Mouse (Mus musculus) lung, adult 18-20 months (tissue): Measurements from ENCODE around the gene Col4a4.
A peak's percentile ranks its signal among the peaks of the same experiment; 100 is the strongest.

Experiments
- DNase-seq, 2 experiments: peaks; one replicate each; pipeline ENCODE4 v3.0.0; 2022; ENCODE audit warnings: mixed read lengths in 2 of 2

The Col4a4 gene

DNA sequence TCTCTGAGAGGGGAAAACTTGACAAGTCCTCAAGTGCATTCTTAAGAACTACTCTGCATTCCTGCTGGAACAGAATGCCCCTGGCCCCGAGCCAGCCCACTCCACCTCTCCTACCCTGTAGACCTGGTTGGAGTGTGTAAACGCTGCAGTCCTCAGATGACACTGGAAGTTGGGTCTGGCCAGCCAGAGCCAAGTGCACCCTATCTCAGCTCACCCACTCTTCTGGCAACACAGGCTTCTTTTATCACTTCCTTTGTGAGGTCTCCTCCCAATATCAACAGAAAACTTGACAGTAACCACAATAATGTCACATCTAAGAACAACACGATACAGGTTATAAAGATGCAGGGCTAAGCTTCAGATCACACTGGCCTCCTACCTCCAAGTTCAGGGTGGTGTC lies 8.7 kb downstream of the Col4a4 start:
- DNase-seq: peak; percentile 92 to 93

DNA sequence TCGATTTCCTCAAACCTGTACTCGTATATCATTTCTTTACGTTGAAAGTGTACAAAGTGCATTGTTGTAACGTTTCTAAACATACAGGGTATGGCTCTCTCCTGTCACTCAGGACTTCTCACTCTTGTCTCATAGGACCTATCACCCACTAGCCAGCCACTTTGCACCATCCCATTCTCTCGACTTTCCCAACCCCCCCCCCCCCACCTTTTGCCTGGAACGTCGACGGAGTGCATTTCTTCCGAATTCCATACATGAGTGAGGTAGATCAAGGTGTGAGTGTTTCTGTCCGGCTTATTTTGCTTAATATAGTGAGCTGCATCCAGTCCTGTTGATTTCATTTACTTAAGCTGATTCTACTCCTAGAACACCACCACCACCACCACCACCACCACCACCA lies 9.3 kb downstream of the Col4a4 start:
- no peak for DNase-seq

DNA sequence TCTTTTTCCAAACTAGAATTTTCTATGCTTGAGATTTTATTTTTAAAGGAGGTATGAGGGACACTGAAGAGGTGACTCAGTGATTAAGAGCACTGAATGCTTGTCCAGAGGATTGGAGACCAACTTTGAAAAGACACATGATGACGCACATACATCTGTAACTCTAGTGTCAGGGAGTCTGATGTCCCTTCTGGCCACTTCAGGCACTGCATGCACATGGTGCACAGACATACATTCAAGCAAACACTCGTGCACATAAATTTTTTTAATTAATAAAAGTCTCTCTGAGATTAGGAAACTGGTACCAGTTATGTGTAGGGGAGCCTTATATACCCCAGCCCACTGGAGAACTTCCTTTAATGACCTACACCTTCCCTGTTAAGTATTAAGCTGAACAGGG lies 10.5 kb downstream of the Col4a4 start:
- no peak for DNase-seq

DNA sequence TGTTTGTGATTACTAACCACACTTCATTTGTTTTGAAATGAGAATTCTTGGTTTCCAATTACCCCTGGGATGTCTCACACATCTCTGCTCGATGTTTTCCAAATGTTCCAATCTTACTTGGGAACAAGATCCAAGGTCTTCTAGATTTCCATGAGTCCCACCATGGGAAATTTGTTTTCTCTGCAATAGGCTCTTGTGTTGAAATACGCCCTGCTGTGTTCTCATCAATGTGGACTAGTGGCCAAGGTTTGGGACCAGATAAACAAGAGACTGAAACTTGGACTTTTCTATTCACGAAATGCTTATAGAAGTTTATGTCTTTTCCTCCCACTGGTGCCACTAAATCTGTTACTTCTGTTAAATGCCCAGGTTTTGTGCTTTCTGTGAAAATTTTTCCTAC lies 11.0 kb downstream of the Col4a4 start:
- no peak for DNase-seq

DNA sequence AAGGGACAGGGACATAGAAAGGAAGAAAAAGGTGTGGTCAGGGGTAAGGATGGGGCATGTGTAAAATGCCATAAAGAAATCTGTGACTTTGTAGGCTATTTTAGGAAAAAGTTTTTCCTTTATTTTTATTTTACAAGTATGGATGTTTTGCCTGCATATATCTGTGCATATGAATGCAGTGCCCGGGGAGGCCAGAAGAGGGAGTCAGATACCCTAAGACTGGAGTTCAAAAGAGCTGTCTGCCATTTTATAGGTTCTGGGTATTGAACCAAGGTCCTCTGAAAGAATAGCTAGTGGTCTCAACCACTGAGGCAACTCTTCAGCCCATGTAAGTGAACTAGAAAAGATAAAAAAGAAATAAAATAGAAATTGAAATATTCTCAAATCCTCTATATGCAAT lies 14.9 kb downstream of the Col4a4 start:
- DNase-seq: peak in 1 of 2 experiments; percentile 25

DNA sequence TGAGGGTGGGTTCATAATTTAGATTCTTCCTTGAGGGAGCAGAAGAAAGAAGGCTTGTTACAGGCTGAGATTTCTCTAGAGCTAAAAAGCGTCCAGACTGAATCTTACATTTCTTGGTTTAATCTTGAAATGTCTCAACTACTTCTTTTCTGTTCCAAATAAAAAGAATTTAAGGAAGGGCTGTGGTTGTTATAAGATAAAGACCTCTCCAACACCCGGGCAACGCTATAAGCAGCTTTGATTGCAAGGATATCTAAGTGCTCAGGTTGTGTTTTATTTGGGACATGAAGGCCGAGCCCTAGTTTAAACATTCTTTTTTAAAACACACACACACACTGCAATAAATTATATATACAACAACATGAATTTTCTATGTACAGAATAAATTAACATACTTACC lies 17.2 kb downstream of the Col4a4 start:
- DNase-seq: no peak

DNA sequence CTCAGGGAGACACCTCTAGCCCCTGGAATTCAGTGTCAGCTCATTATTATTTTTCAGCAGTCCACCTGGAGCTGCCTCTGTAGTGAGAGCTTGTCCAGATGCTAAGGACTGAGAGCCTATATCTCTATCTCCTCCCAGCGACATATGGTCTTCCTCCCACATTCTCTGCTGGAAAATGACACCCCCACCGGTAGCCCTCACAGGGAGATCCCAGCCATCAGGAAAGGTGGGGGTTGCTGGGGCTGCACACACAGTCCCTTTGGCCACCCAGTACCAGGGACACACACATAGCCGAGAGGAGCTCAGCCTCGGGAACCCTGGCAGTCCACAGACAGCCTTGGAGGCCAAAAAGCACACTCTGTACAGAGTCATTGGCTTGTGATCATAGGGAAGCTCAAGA lies 26.4 kb downstream of the Col4a4 start:
- no peak for DNase-seq

DNA sequence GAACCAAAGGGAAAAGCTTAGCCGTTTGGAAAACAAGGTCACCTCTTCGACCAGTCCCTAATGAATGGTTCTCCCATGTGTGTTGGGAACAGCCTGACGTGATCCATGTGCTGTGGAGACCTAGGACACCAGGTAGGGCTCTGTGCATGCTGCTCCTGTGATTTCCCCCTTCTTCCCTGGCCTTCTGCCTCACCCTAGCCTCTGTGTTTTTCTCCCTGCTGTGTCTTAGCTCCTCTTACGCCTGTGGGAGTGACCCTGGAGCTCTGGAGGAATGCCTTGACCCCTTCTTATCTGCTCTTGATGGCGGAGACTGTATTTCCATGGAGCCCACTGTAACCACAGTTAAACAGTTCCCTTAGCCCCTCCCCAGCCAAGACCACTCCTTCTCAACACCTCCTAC lies 31.8 kb downstream of the Col4a4 start:
- no peak for DNase-seq

DNA sequence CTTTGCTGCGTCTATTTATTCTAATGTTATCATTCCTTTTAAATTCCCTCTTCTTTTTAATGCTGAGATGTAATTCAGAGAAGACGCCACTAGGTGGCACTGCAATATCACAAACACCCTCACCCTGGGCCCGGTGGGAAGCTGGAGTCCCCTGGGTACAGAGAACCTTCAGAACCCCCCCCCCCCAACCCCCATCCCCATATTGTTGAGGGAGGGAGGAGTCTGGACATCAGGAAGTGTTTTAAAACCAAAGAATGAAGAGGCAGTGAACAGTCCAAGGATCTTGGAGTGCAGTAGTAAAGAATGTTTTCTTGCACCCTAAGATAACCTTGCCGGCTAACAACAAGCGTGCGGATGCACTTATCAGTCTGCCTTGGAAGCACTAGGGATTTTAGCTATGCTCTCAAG lies 32.2 kb downstream of the Col4a4 start:
- DNase-seq: no peak

DNA sequence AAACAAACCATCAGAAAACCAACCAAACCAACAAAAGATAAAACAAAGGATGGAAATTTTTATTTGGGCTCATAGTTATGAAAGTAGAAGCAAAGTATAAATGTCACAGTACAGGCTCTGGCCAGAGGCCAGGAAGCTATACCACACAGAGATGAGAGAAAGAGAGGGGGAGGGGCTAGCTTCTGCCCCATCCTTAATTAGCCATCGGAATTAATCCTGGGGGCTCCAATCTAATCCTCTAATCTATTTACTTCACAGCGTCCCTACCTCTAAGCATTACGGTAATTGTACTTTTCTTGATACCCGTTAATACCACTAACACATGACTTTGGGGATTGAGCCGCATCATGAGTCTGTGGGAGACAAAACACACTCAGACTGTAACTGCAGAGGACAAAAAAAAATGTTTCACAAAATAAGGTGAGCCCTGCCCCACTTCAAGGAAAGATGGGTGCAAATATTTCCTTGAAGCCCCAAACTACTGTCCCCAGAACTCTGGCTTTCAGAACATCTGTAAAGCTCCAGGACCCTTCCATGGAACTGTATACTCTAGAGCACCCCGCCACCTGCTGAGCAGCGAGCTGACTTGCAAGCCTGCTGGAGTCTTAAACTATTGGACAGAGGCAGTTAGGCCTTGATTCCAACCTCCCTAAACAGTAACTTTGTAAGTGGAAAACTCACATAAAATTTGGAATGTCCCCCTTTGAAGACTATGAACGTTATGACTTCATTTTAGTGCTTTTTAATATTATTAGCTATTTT lies 41.3 kb downstream of the Col4a4 start:
- DNase-seq: no peak

DNA sequence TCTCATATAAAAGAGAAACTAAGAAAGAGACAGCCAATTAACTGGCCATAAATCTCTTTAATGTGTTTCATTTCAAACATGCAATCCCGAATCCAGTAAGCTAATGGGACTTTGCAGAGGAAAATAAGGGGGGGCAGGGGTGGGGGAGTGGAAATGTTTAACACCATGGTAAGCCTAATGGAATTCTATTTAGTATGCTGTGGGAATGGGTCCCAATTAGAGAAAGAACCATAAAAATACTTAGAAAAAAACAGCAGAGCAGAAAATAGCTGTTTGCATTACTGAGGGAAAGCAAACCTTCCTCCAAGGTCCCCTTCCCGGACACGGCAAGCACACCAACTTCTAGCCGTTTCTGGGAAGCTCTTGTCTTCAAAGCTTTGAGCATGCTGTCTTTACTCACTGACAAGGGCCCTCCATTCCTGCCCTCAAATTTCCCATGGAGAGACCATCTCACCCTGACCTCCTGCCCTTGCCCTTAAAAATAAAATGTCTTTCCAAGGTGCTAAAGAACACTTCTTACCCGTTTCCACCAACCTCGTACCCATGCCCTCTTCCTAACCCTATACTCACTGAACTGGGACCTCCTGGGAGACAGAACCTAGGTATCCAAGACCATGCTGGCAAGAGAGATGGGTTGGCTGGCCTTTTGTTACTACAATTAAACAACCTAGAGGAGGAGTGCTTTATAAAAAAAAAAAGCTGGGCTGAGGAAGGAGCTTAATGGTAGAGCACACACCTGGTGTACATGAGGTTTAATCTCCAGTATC lies 42.0 kb downstream of the Col4a4 start:
- no peak for DNase-seq

DNA sequence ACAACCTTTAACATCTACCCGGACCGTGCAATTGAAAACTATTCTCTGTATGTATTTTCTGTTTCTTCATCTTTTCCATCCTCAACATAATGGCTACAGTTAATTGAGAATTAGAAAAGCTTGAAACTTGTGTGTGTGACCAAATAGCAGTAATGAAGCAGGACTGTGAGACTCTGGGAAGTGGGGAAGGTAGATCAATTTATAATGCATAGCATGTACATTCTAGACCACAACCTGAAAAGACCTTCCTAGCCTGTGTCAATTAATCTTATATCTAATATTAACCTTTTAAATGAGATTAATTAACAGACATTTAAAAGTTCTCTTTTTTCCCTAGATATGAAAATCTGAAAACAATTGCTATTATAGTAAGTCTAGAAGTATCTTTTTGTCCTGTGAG lies 42.7 kb downstream of the Col4a4 start:
- no peak for DNase-seq

DNA sequence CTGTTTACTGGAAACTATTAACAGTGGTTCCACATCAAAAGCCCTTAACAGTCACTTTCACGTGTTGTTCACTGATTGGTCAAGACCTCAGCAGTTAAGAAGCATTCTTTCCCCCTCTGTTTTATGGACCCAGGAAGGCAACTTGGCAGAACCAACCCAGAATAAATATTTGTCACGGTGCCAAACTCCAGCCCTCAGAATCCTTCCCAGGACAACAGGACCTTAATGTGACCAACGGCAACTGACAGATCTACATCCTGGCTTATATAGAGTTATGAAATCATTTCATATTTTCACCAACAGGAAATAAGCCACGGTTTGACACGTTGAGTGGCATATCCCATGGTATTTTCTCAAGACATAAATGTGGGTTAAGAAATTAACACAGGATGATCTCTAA lies 46.6 kb downstream of the Col4a4 start:
- no peak for DNase-seq

DNA sequence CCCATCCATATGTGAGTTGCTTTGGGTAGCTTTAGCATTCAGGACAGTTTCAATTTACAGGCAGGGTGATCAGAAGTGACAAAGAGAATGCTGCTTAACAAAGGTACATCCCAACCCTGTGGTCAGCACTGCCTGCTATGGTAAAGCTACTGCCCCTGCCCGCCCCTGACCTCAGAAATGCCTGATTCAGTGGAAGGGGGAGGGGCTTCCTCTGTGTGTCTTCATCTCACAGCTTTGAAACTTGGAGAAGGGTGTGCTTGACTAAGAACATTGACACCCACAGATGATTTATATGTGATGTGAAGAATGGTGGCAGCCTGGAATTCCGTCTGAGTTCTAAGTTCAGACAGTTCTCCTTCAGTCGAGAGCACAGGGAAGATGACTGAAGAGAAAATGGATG lies 48.8 kb downstream of the Col4a4 start:
- DNase-seq: no peak

DNA sequence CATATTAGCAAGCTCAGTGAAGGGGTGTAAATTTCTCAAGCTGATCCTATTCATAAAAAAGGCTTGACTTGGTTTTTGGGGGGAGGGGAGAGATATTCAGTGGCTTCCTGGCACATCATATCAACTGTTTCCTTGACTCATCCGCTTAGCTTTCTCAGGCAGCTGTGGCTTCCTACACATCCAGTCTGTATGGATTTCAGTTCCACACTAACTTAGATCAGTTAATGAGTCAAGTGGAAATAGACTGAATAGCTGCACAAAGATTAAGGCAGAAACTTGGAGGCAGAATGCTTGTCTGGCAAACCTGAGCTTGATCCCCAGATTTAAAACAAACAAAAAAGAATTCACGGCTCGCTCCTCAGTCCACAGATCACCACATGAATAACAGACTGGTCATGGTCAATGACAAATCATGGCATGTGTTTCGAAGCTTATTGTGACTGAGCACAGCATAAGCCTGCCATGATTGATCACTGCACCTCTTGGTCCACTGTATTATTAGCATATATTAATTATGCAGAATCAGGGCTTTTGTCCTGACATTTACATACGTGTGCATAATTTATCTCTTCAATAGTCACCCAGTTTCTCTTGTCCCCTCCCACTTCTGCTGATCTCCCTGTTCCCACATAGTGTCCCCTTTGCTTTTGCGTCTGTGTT lies 50.0 kb downstream of the Col4a4 start:
- DNase-seq: no peak

DNA sequence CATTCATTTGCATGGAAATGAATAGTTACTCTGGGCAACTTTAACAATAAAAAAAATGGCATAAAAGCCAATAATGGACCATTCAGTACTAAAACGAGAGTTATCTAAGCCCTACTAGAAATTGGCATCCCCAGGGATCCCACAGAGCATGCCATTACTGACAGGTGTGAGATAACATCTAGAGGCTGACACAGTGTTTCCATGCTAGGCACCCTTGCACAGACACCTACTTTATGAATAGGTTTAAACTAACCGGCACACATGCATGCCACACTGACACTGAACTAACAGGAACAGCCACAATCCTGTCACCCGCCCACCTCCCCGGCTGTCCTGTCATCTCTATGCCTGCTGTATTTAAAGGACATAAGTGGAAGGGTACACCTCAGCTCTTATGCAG lies 58.7 kb downstream of the Col4a4 start:
- no peak for DNase-seq

DNA sequence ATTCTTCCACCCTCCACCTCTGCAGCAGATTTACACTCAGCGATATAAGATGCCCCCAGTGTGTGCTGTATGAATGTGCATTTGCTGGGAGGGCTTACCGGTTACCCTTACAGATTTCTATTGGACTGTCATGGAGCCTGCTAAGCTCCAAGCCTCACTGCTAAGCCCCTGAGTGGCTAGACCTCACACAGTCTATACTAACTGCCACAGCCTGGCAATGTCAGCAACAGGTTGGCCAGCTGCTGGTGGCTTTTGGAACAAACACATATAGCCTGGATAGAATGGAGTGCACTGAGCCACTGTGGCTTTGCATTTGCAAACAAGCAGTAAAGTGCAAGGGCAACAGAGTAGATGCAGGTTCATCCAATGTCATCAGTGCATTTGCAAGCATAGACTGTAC lies 94.7 kb downstream of the Col4a4 start:
- no peak for DNase-seq

DNA sequence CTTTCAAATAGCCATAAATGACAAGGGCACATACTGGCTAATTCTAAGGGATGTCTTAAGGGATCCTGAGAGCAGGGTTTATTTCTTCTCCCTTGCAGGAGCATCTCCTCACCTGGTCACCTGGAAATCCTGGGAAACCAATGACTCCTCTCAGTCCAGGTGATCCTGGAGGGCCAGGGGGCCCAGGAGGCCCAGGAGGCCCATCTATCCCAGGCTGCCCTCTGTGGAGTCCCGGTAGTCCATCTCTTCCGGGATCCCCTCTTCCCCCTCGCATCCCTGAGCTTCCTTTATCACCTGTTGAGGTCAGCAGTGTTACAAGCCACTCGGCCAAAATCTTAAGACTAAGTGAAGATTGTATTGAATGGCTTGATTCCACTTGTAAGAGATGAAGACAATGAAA lies 100.3 kb downstream of the Col4a4 start:
- no peak for DNase-seq

DNA sequence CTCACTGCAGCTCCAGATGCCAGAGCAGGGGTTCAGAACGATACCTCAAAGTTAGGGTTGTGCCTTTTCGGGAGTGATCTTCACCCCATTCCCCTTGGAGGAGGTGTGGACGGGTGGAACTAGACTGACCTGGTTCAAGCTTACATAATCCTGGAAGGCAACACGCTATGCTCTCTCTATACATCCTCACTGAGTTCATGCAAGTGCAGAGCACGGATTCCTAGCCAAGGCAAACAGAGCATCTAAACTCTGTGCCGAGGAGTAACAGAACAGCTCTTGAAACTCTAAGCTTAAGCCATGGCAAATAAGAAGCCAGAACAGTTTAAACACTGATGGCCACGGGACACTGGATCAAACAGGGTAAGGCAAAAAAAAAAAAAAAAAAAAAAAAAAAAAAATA lies 104.3 kb downstream of the Col4a4 start:
- DNase-seq: peak in 1 of 2 experiments; percentile 2

DNA sequence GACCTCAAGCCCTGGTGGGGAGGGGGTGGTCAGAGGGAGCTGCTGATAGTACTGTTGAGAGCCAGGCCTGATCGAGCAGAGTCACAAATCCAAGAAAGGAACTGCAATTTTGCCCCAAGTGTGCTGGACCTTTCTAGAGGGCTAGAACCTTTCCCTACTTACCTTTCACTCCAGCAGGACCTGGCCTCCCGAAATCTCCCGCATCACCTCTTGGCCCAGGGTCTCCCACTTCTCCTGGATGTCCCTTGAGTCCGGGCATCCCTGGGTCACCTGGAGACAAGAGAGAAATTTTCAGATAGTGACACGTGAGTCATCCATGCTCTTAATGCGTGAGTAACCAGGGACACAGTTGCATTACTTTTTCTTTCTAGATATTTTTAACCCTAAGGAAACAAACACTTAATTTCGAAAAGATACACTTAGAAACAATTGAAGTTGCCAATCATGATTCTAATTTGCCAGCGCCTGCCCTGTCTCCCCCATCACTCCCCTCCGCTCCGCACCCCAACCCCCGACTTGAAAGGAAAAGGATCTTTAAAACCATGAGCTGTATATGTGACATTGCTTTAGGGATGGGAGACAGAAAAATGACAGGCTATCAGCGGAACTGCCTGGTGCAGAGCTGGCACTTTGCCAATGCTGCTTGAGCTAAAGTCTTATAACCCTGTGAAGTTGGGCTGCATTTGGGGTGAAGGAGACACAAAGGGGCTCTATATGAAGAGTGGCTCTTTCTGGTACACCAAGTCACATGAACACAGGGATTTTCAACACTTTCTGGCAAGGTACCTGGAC lies 106.8 kb downstream of the Col4a4 start:
- no peak for DNase-seq

DNA sequence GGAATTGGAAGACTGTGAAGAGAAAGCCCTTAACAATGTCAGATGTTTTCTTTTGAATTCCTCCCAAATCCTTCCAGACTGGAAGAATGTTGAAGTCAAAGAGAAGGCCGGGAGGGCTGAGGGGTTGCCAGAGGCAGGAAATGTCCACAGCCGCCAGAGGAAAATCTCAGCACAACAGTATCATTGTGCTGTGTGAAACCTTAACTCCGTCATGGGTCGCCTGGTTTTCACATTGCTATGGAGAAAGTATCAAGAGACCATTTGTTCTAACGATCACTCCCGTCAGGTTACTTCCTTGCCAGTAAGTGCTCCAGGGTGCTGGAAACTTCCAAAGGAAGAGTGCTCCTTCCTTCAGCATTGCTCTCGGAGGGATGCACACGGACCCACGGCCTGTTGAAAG lies 109.9 kb downstream of the Col4a4 start:
- DNase-seq: no peak

DNA sequence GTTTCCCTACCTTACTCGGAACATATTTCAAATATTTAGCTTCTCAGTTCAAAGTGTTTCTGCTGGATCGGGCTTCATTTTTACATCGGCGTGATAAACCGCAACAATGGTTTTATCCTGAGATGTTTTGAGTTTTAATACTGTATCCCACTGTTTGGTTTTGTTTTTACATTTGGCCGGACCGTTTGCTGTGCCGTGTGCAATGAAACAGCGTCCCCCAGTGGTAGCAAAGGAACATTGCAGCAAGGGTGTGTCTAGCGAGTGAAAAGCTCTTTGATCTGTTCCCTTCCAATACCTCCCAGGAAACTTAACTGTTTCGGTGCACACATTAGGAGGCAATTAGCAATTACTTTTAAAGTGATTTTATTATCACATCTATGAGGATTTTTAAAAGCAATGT lies 110.4 kb downstream of the Col4a4 start:
- DNase-seq: peak in 1 of 2 experiments; percentile 10

DNA sequence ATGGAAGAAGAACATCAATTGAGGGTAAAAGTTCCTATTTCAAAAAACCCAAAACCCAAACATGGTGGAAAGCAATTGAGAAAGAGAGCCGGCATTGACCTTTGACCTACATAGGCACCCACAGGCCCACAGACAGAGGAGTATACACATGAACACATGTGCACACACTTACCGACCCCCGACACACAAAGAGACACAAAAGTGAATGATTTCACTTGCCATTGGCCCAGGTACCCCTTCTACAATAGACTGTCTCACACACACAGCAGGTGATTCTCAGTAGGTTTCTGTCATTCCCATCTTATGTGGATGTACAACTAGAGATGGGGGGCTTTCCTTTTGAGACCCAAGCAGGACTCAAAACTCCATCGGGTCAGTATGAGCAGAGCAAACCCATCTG lies 110.8 kb downstream of the Col4a4 start:
- DNase-seq: no peak
